Mouse (Mus musculus) MEL-GATA-1-ER (cell line): ENCODE results near the gene Lemd1.

Experiments
- DNase-seq: peaks from one replicate; pipeline ENCODE4 v3.0.0-alpha.2; 2012; ENCODE audit warnings: low read depth; ENCODE audit errors: extremely low read depth

Lemd1 gene

DNA sequence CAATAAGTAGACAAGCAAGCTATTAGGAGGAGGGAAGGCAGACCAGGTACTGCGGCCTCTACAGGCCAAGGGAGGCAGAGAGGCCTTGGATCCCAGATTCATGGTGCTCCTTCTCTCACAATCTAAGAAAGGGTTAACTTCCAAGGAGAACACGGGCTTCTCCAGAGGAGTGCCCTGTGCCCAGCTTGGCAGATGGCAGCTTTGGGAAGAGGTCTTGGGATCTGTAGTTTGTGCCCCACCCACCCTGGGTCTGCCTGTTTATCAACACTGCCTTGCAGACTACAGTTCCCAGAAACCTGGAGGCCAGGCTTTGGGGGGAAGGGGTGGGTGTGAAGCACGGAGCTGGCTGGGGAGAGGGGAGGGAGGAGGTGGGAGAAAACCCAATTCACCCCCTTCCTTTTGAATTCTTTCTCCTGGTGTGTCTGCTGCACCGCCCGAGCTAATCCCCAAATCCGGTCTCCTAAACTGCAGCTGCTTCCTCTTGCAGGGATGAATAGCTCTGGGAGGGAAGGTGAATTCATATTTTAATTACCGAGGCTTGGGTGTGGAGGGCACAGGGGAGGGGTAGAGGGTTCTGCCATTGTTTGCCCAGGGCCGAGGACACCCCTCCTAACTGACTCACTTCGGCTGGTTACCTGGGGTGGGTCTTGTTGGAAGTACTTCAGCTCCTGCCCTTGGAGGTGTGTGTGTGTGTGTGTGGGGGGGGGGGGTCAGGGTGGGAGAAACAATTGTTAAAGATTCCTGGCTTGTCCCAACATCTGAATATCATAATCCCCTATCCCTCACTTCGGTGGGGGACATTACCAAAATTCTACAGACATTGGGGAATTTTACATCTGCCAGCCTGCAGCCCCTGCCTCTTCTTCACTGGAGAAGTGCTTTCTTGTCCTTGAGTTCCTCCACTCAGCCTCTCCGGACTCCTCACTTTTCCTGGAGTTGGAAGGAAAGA lies 9.6 kb downstream of the Lemd1 start:
- DNase-seq: no peak

DNA sequence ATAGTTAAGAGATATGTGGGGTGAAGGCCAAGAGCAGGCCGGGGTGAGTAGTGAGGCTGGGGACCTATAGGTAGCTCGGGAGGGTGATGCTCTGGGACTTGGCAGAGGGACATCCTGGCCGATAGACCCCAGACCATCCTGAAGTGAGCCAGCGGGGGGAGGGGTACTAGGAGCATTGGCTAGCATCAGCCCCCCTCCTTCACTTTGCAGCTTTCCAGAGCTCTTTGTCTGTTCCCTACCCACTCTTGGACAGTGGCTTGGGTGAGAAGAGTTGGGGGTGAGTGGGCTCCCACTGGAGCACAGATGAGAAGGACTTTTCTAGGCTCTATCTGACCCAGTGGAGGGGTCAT lies 10.3 kb downstream of the Lemd1 start:
- DNase-seq: no peak

DNA sequence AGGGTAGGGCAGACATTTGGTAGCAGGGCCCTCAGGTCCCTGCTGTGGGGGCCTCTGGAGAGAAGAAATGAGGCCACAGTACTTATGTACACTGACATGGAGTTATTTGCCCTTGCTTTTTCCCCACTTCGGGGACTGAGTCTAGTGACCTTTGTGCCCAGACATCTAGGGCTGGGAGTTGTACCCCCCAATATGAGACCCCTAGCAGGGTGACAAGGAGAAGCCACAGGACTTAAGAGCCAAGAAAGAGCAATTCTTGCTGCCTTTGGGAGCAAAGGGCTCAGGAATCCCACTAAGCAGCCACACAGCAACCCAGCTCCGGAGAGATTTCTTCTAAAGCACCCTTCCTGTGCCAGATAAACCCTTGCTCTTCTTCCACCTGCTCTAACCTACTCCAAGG lies 10.7 kb downstream of the Lemd1 start:
- no peak for DNase-seq

GRCm38 (mm10) chr1:132202771-132203170 lies 11.5 kb downstream of the Lemd1 start:
- DNase-seq: no peak

DNA sequence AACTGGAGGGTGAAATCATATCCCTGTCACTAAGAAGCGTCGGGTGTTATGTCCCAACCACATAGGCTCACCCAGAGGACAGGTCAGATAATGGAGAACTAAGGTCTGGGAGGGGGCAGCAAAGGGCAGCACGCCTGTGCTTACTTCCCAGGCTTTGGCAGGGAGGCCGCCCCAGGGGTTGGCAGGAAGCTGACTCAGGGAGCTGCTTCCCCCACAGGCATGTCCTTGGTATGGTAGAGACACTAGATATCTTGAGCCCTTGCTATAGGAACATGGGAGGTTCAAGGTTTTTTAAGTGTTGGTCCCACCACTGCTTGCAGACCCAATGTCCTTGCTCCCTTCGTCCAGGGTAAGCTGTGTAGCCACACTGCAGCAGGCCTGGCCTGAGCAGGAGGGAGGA lies 14.7 kb downstream of the Lemd1 start:
- DNase-seq: no peak

- DNase-seq: no peak
Measured at GRCm38 (mm10) chr1:132206828-132207227, 15.6 kb downstream of the Lemd1 start.

DNA sequence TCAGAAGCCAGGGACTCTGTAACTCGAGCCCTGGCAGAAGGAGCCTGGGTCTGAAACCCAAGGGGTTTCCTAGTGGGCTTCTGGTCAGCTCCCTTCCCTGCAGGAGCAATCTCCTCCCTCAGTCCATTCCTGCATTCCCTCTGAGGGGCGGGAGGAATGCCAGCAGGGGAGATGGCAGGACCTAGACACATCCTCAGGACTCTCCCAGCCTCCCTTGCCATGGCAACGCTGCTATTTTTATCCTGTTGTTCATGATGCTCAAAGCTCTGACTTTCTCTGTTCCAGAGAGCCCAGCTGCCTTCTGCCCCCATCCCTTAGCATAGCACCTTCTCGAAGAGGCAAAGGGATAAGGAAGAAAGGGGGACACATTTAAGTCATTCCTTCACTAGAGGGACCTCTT lies 16.9 kb downstream of the Lemd1 start:
- DNase-seq: no peak

GRCm38 (mm10) chr1:132209400-132209799 lies 18.2 kb downstream of the Lemd1 start:
- DNase-seq: no peak

- peak; percentile 61 for DNase-seq
Measured at GRCm38 (mm10) chr1:132210922-132211321, 19.7 kb downstream of the Lemd1 start.

DNA sequence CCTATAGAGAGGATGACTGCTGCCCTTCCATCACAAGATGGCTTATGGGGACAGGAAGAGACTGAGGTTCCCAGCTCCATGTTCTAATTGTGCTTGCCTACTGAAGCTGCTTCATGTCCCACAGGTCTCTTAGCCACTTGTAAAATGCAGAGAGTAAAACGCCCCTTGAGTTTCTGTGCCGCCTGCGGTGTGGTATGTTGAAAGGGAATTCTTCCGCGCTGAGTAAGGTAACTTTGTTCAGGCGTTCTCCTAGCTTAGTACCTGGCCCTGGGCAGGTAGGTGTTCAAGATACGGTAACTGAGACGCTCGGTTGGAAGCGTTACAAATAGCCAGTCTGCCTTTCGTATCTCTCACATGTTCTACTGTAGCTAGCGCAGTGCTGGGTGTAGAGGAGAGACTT lies 20.4 kb downstream of the Lemd1 start:
- DNase-seq: no peak

GRCm38 (mm10) chr1:132212218-132212617 lies 21.0 kb downstream of the Lemd1 start:
- DNase-seq: no peak

GRCm38 (mm10) chr1:132213076-132213475 lies 21.8 kb downstream of the Lemd1 start:
- no peak for DNase-seq

GRCm38 (mm10) chr1:132216276-132216675 lies 25.0 kb downstream of the Lemd1 start:
- no peak for DNase-seq

DNA sequence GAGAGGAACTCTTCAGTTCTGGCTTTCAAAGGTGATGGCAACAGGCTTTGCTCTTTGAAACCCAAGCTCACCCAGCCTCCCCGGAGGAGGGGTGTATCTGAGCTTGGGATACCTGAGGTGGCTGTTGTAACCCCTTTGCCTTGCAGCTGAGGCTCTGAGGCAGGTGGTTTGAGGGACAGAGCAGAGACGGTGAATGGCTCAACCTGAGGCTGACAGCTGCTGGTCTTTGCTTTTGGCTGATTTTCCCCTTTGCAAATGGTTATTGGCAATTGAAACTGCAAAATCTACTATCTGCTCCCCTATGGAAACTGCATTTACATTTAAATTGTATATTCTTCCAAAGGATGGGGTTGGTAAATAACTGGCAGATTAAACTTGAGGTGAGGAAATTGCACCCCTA lies 30.4 kb downstream of the Lemd1 start:
- no peak for DNase-seq

DNA sequence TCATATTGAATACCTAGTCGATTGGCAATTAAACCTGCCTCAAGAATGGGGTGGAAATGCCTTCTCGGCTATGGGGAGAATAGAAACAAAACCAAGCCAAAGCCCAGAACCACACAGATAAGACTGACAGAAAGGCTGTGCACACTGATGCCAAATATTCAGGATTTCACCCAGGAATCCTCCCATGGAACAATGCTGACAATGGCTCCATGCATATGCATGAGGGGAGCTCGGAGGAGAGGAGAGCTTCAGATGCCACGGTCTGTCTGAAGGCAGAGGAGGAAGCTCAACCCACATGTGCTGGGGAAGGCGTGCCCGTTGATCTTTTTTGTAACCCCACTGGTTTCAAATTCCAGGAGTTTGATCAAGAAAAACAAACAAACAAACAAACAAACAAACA lies 30.9 kb downstream of the Lemd1 start:
- DNase-seq: no peak

GRCm38 (mm10) chr1:132226297-132227080 lies 35.3 kb downstream of the Lemd1 start:
- DNase-seq: no peak

DNA sequence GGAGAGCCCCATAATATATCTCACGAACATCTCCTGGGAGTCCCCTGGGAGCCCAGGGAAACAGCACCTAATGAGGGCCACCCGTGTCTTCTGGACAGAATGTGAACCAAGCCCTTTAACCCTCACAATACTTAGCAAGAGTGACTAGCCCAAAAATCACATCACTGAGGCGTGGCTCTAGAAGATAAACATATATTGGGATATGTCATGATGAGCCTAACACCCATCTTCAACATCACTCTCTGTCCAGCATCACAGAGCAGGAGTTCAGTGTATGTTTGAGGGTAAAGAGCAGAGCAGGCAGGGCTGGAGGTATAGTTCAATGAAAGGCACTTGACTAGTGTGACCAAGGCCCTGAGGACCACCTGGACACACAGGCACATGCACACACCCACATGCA lies 38.4 kb downstream of the Lemd1 start, which contains the start of gene Gm10188:
Gene Gm10188 (minus strand): TSS at position 101 of the 400 bp plus-strand sequence.
- DNase-seq: no peak

DNA sequence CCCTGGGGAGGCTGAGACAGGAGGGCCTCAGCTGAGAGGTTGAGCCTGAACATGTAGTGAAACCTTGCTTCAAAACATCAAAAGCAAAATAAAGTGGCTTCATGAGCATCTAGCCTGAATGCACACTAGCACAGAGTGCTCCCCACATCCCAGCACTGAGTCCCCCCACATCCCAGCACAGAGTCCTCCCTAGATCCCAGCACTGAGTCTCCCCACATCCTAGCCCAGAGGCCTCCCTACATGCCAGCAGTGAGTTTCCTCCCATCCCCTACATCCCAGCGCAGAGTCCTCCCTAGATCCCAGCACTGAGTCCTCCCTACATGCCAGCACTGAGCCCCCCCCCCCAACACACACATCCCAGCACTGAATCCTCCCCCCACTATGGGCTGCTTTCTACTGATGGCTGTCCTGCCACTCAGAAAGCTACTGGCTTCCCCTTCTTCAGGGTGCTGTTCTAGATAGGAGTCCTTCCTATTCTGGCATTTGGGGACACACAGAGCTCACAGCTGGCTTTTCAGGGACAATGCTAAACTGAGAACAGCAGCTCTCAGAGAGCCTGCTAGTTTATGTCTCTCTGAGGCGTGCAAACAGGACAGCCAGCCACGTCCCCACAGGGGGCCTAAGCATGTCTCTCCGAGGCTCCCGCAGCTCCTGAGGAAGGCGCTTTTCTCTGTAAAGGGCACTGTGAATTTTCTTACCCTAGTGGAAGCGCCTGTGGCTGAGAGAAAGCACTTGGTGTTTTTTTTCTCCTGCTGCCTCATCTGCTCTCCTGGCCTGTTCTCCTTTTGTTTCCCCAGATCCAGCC lies 40.4 kb downstream of the Lemd1 start:
- no peak for DNase-seq

DNA sequence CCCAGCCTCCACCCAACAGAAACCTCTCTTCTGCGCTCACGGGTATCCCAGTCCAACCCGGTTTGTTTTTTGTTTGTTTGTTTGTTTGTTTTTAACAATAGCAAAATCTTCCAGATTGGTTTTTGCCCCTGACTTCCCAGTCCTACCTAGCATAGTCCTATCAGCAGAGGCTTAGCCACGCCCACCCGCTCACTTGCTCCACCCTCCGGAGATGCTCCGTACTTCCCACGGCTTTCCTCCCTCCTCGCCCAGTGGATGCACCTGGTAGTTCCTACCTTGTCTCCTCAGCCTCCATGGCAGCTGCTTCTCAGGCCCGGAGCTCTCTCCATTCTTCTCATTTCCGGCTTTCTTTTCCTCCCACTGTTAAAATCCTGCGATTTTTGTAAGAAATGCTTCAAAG lies 42.3 kb downstream of the Lemd1 start:
- DNase-seq: no peak

DNA sequence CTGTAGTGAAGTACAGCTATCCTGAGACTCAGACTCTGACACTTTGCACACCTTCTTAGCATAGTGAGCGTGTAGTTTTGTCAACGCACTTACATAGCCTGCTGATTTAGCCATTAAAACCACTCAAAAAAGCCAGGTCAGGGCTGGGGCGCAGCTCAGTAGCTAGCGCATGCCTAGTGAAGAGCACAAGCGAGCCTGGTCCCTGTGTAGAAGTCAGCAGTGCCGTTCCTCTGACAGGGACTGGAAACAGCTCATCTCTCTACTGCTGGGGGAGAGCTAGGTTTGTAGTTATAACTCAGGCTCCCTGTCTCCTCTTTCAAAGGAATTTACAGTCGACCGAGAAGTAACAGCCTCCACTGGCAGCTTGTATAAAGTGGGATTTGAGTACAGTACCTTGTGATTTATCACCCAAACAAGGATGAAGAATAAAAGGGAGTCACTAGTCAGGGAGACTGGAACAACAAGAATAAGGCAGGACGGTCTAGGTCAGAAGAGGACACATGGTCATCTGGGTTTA lies 43.6 kb downstream of the Lemd1 start:
- DNase-seq: no peak

DNA sequence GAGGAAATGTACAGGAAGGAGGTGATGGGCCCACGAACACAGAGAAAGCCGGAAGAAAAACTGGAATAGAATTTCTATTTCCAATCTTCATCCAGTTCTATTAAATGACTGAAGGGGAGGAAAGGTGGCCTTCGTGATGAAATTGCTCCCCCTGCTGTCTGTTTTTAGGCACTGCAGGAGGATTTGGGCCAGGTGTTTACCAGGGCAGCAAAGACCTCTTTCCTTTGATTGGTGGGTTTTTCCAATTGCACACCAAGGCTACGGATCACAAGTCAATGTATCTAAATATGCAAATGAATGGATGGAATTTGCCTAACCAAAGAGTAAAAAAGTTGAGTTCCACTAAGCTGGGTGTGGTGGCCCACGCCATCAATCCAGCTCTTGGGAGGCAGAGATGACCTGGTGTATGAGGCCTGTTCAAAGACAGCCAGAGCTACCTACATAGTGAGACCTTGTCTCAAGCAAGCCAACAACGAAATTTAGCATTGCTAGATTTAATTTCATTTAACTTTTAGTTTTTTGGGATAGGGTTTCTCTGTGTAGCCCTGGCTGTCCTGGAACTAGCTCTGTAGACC lies 46.4 kb downstream of the Lemd1 start:
- DNase-seq: no peak
